Mouse (Mus musculus) heart, adult 8-10 months (tissue): Measurements from ENCODE around the gene Nmd3. TPM values are rescaled to one million over a fixed set of nuclear protein-coding genes. Genes with fewer than 3 reads are reported as not detected.

Source experiments
- DNase-seq: peaks from one replicate; pipeline ENCODE4 v3.0.0; 2022; ENCODE audit warnings: low spot score
- total RNA-seq, 4 experiments: library from RNA; stranded (reverse); gene quantifications; 2 replicates each; pipeline ENCODE4 v1.2.4; 2022

Nmd3 gene
- total RNA-seq, 4 experiments from 2014 or later, result 31.5 to 46.7 (median 40.2) TPM

DNA sequence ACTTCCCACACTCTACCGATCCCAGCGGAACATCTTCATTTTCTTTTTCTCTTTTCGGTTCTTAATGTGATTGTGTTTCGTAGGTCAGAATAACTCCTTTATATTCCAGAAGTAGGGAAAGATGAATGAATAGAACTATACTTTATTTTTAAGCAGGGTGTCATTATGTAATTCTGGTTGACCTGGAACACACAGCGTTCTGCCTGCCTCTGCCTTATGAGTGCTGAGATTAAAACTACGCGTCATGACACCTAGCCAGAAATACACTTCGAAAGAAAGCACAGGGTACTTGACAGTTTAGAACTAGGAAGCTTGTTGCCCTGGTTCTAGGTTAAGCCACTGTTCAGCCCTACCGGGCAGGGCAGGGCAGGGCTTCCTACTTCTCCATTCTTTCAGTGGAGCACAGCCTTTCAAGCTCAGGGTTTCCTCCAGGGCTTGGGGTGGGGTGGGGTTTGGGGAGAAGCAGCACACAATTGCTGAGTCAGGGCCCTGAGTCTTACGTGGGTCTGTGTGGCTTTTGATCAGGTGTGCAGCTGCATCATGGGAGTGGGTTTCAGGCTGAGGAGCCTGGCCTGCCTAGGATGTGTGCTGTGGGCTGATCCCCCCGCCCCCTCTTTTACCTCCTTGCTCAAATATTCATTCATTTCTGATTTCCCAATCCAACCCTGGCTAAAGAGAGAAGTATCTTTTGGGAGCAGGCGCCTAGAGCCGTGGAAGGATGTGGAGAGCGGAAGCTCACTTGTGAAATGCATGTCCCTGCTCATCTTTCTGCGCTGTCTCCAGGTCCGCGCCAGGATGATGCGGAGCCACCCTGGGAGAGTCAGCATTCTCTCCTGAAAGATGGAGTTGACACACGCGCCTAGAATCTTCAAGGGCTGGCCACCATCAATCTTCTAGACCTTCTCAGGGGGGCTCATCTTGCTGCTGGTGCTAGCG, 42.1 kb downstream of the Nmd3 start:
- no peak for DNase-seq

DNA sequence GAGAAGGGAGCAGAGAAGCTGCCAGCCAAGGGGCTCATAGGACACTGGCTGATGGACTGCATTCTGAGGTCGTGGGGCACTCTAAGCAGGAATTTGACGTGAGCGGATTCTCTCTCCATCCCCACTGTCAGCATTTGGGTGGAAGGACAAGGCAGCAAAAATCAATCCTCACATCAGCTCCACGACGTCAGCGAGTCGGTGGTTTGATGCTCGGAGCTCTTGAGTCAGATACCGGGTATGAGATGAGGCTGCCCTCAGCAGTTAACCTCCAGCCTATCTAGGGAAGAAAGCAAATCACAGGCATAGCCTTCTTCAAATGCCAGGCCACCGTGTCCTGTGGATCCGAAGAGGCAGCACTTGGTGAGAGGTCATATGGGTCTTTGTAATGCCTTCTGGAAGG, 43.4 kb downstream of the Nmd3 start:
- no peak for DNase-seq

DNA sequence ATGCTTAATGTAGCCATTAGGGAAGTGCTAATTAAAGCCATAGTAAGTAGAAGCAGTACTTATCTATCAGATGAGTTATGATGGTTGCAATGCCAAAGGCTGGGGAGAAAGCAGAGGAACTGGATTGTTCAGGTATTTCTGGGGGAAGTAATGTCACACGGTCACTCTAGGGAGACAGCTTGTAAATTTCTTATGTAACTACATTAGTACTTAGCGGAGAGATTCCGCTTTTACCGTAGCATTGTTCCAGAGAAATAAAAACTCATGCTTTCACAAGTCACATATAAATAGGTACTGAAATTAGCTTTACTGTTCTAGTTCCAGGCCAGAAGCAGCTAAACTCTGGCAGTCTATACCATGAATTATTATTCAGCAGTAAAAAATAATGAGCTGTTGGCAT, 47.4 kb downstream of the Nmd3 start:
- no peak for DNase-seq

DNA sequence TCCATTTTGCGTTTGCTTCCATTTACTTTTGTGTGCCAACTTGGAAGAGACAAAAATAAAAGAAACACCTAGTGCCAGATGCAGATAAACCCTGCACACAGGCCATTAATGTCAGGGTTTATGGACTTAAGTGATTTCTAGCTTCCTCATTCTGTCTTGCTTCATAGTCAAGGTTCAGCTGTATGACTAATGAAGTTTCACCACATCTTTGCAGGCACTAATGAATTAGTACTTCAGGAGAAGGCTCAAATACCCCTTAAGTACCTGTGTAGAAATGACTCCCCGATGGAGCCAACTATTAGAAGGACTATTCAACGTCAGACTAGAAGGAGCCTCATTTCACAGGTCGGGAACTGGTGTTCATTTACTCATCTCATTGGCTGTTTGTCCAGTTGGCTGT, 51.6 kb downstream of the Nmd3 start:
- no peak for DNase-seq

DNA sequence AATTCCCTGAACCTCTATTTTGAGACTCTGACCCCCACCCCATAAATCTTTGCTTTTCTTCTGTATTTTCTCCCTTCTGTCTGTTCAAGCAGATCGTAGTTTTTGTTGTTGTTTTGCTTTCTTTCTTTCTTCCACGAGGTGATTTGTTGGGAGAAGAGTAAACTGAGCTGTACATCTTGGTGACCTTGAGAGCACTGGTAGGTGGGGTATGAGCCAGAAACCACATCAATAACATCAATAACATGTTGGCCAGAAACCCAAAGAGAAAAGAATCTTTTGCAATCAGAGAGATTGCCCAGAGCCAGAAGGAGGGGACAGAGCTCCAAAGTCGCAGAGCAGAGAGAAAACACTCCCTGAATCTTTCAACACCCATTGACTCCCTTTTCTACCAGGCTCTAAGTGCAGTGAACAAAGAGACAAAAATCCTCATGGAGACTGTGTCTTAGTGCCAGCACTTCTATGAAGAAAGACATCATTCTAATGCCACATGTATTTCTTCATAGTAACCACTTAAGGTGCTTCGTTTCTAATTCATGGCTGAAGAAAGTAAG, 57.5 kb downstream of the Nmd3 start:
- no peak for DNase-seq

DNA sequence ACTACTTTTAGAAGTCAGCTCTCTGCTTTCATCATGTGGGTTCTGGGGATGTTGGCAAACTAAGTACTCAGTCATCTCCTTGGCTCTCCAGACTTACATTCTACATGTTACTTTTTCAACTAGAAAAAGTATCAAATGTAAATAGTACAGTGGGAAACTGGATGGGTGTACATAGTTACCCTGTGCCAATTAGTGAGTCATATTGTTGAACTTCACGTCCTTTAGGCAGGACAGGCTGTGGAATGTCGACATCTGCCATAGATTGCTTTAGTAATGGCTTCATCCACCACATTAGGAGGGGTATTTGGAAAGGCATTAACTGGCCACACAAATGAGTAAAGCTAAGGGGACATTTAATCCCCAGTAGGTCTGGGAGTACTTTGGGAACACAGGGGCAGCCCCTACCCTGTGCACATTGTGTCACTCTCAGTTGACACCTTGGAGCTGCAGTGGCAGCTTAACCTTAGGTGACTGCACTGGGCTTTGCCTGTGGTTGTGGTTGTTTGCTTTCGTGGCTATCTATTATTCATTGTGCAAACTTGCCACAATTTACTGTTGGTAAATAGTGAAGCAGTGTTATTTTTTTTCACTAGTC, 71.1 kb downstream of the Nmd3 start:
- no peak for DNase-seq

DNA sequence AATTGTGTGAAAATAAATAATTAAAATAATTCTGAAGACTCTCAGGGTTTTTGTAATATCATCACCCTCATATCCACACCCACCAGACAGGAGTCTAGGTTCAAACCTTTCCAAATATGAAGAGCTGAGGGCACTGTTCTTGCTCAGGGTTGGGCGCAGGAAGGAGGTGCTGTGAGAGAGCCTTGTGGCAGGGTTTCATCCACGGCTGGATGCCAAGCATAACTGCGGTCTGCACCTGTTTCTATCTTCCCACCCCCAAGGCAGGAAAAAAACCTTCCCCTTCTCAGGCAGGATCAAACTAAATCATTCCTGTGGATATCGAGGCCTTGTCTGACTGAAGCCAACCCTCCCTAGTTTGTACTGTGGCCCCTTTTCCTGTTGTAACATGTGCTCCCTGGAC, 75.7 kb downstream of the Nmd3 start:
- no peak for DNase-seq

DNA sequence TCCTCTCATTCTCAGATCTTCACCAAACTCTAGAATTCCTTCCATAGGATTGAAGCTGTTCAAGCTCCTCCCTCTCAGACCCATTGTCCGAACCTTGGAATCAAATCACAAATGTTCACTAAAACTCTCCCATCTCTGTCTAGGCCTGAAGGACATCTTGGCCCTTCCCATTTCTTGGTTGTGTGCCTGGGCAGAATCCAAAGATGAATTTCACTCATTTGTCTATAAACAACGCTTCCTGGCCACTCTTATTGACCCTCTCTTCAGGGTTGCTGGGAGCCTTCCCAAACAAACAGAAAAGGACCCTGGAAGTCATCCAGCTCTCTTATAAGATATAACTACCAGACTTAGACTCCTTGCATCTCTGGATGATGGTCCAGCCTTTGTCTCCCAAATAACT, 76.2 kb downstream of the Nmd3 start:
- DNase-seq, result no peak

DNA sequence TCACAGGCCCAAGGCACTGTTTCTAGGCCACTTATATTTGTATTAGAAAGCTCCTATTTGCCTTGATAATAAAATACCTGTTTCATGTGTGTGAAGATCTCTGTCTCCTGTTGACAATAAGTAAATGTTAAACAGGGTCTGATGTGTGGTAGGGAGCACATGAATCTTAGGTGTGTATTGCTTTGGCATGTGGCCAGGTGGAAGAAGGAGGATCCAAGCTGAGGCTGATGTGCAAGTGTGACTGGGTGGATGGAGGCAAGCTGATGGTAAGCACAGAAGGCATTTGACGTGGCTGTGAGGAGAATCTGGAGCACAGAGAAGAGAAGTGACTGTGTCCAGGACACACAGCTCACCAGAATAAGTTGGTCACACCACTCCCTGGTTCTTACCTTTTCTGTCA, 77.3 kb downstream of the Nmd3 start:
- no peak for DNase-seq

DNA sequence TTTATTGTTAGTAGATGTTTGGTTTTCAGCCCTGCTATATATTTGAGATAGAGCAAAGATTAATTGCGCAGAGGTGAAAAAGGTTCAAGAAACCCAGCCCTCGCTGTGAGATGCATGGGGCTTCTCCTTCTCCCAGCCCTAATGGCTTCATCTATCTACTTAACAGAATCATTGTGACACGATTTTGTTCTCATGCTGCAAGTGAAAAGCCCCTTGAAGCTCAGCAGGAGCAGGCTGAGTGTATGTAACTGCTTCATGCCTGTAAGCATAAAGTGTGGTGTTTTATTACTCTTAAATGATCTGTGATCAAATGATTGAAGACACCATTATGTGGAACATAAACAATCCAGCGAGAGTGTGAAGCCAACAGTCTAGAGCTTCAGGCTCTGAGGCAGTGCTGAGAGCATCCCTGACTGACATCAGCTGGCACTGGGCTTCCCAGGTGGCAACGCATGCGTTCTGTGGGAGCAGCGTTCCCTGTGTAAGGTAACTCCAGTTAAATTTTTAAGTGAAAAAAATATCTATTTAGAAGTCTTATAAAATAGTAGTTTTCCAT, 79.1 kb downstream of the Nmd3 start:
- DNase-seq, result no peak

DNA sequence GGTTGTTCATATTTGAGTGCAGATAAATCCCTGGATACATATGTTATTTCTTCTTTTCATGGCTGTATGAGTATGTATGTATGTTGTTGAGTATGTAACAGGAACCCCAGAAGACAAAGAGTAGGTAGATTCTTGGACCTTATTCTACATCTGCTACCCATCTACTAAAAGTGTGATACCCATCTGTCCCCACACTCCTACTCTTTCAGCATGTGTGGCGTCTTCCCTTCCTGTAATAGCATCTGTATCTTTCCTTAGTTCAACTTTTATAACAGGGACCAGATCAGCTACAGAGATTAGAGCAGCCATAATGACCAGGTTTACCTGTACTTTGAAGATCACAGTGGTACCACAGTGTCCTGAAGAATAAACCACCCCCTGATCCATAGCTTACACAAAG, 81.4 kb downstream of the Nmd3 start:
- DNase-seq, result no peak

Other genes with a start within 250 kb of the Nmd3 start
- 1 to 10 TPM; 1.4 to 2.8 (median 1.7) TPM for gene B3galnt1, start 123.0 kb upstream of the Nmd3 start, total RNA-seq
- not detected for gene Sptssb, start 138.0 kb downstream of the Nmd3 start, total RNA-seq